Mouse (Mus musculus): ENCODE data around the gene Mroh2a.

DNA sequence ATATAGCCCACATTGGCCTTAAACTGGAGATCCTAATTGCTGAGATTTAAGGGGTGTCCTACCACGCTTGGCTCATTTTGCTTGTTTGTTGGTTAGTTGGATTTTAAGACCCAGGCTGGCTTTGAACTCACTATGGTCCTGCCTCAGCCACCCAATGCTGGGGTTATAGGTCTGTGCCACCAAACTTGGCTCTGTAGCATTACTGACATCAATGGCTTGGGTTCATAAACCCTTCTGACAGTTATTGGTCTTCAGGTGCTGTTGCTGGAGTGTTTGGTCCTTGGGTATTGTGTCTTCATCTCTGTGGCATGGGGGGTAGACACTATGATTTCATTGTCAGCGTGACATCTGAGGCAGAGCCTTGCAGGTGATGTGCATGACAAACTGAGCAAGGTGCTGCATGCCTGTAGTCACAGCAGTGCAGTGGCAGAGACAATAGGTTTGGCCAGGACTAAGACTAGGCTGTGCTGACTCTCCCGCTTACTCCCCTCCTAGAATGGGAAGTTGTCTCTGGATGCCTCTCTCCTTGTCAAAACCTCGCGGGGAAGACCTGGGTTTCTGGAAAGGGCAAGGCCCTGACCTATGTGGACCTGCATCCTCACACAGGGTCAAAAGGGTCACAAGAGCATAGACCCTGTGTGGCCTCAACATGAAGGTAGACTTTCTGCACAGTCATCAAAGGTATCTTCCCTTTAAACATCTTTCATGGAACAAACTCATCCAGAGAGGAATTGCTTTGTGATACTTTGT is 73.7 kb downstream of the Mroh2a start:
- no peak for TF ChIP-seq TAL1 (IDR thresholded peaks at IDR 0.05; ENCODE audit: low read length)
- TF ChIP-seq GATA1 (IDR thresholded peaks at IDR 0.05; ENCODE audit: low read length): no peak

All from erythroblast, embryonic 14.5 days (primary cell).